Mouse (Mus musculus): ENCODE results near the gene Phf21a. TPM values are rescaled to one million over a fixed set of nuclear protein-coding genes. Genes with fewer than 3 reads are reported as not detected.
"Not testable (repeated sequence)": the region's sequence is repeated elsewhere in the genome, so short reads cannot be mapped to it uniquely, and the experiment has no call there.

The Phf21a gene
- polyA plus RNA-seq, 1 experiment = 52.8 TPM

DNA sequence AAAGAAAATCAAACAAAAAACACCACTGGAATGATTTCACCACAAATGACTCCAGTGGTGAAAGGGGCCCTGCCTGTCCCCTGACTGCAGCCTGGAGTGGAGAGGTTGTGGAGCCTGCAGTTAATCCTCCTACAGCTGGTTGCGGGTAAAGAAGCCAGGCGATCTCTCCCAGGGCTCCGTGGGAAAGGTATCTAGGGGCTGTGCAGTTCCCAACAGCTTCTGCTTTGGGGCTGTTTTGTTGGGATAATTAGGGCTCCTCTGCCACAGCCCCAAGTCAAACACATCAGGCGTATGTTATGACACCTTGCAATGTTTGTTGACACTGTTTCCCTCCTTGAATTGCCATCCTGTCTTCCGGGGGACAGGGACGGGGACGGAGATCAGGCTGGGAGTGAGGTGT is 47.5 kb downstream of the Phf21a start:
- Histone ChIP-seq H3K27ac (ENCODE audit: control insufficient read depth, insufficient read depth, low read depth, low read length, poor library complexity) (no peak overlapping the region), H3K4me3 (replicated peaks; ENCODE audit: control insufficient read depth, low read depth, low read length) (no peak overlapping the region), H3K4me1 (ENCODE audit: control insufficient read depth, insufficient read depth, low read length) (no peaks in the 10 kb centered on the region)
- no peak for TF ChIP-seq CTCF (IDR thresholded peaks at IDR 0.05; ENCODE audit: control insufficient read depth, insufficient read depth, low read length)
- TF ChIP-seq POLR2A (IDR thresholded peaks at IDR 0.05; ENCODE audit: borderline replicate concordance, control insufficient read depth, low read depth, low read length) = no peak
- WGBS = 85% methylated on average over 7 of the region's 7 CpGs

DNA sequence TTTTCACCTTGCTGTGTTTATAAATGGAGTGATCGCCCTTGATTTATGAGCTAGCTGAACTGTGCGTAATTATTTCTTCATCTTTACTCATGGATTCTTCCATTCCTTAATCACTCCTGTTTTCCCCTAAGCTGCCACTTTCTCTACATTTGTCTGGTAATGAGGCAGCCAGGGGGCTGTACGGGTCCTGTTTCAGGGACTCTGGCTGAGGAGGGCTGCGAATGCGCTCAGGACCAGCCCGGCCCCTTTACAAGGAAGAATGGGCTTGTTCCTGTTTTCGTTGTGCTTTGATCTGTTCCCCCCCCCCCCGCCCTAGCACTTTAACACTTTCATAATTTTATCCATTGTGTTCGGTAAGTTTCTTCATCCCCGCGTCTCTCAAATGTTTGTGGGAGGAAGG is 48.2 kb downstream of the Phf21a start:
- no peak for TF ChIP-seq CTCF (IDR thresholded peaks at IDR 0.05; ENCODE audit: control insufficient read depth, insufficient read depth, low read length)
- Histone ChIP-seq H3K4me3 (replicated peaks; ENCODE audit: control insufficient read depth, low read depth, low read length) (no peak overlapping the region), H3K4me1 (ENCODE audit: control insufficient read depth, insufficient read depth, low read length) (no peaks in the 10 kb centered on the region), H3K27ac (ENCODE audit: control insufficient read depth, insufficient read depth, low read depth, low read length, poor library complexity) (no peak overlapping the region)
- 2% methylated on average over 11 of the region's 11 CpGs for WGBS

DNA sequence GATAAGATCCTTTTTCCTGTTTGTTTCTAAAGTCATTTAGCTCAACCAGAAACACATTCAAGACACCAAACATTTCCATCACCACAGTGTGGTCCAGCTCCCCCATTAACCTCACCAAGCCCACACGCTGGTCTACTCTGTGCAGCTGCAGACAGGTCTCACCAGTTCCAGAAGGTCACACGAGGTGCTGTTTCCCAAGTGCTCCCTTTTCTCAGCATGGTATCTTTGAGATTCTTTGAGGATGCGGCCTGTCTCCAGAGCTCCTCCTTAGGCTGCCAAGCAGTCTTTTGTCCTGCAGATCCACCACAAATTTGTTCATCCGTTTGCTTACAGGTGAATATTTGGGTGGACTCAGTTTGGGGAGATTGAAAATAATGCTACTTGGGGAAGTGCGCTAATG is 51.0 kb downstream of the Phf21a start:
- H3K4me1 ChIP-seq (ENCODE audit: control insufficient read depth, insufficient read depth, low read length) = no peaks in the 10 kb centered on the region
- no peak overlapping the region for H3K4me3 ChIP-seq (replicated peaks; ENCODE audit: control insufficient read depth, low read depth, low read length)
- TF ChIP-seq POLR2A (IDR thresholded peaks at IDR 0.05; ENCODE audit: borderline replicate concordance, control insufficient read depth, low read depth, low read length) = no peak
- H3K27ac ChIP-seq (ENCODE audit: control insufficient read depth, insufficient read depth, low read depth, low read length, poor library complexity) = no peak overlapping the region
- 73% methylated on average over 5 of the region's 5 CpGs for WGBS

- not testable (repeated sequence) for H3K4me3 ChIP-seq (replicated peaks; ENCODE audit: control insufficient read depth, low read depth, low read length); H3K4me1 ChIP-seq (ENCODE audit: control insufficient read depth, insufficient read depth, low read length); H3K27ac ChIP-seq (ENCODE audit: control insufficient read depth, insufficient read depth, low read depth, low read length, poor library complexity)
- 76% methylated on average over 5 of the region's 5 CpGs for WGBS
Measured at GRCm38 (mm10) chr2:92147925-92148750, 55.2 kb downstream of the Phf21a start.

DNA sequence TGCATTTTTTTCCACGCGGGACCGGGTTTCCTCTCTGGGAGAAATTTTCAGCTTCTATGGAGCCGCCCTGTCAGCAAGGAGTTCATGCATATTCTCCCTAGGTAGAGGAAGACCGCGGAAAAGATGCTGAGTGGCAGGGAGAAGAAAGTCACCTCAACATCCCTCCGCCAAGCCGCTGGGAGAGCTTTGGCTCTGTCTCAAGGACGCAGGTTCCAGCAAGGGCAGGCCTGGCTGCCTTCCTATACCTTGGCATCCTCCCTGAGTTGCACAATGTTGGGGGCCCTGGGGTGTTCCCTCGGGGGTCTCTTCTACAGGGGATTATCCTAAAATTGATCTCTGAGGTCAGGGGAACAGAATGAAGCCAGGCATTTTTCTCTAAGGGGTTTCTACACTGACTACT is 71.4 kb downstream of the Phf21a start:
- WGBS = 73% methylated on average over 10 of the region's 10 CpGs
- no peak for TF ChIP-seq CTCF (IDR thresholded peaks at IDR 0.05; ENCODE audit: control insufficient read depth, insufficient read depth, low read length)

DNA sequence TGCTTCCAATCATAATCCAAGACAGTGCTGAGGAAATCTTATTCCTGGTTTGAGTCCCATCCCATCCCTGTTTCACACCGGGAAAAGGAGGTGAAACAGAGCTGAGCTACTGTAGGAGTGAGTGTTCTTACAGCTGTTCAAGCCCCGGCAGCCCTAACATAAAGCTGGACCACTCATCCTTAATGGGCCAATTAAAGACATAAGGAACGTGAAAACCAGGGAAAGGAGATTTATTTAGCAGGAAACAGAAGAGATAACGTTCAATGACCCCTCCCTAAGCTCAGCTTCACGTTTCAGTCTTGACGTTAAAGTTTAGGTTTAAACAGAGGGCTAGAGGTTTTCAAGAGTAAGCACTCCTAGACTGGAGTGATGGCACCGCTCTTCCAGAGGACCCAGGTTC is 74.0 kb downstream of the Phf21a start:
- H3K4me1 ChIP-seq (ENCODE audit: control insufficient read depth, insufficient read depth, low read length) = no peaks in the 10 kb centered on the region
- no peak overlapping the region for H3K27ac ChIP-seq (ENCODE audit: control insufficient read depth, insufficient read depth, low read depth, low read length, poor library complexity)
- 52% methylated on average over 7 of the region's 7 CpGs for WGBS
- TF ChIP-seq CTCF (IDR thresholded peaks at IDR 0.05; ENCODE audit: control insufficient read depth, insufficient read depth, low read length) = no peak
- TF ChIP-seq POLR2A (IDR thresholded peaks at IDR 0.05; ENCODE audit: borderline replicate concordance, control insufficient read depth, low read depth, low read length) = no peak
- H3K4me3 ChIP-seq (replicated peaks; ENCODE audit: control insufficient read depth, low read depth, low read length) = no peak overlapping the region

More for the DNA sequence above, 71.4 kb downstream of the Phf21a start:
- Histone ChIP-seq H3K27ac (ENCODE audit: control insufficient read depth, insufficient read depth, low read depth, low read length, poor library complexity) (no peak overlapping the region), H3K4me1 (ENCODE audit: control insufficient read depth, insufficient read depth, low read length) (no peaks in the 10 kb centered on the region), H3K4me3 (replicated peaks; ENCODE audit: control insufficient read depth, low read depth, low read length) (no peak overlapping the region)

DNA sequence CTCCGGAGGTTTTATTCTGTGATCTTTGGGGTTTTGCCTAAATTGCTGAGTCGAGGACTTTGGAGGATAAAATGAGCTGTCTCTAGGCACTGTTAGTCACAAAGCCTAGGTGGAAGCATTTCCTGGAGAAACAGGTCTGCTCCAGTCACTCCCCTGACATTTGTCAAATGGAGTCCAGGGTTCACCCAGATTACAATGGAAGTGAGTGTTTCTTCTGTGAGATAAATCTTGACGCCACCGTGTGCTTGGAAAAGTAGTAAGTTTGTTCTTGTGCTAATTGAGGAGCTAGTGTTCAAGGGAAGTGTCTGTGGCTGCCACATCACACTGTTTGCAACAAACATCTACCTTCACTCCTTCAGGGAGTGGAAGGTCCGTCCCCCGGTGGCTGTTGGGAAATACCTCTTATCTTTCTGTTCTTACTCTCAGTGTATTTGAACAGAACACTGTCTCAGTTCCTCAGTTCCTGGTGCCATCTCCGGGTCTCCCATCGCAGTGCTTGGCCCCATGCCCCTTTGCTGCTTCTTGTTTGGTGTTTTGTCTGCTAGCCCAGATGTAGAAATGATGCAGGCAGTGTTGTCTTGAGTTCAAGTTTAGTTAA is 78.2 kb downstream of the Phf21a start:
- WGBS = 54% methylated on average over 8 of the region's 8 CpGs
- TF ChIP-seq CTCF (IDR thresholded peaks at IDR 0.05; ENCODE audit: control insufficient read depth, insufficient read depth, low read length) = no peak
- no peak for TF ChIP-seq POLR2A (IDR thresholded peaks at IDR 0.05; ENCODE audit: borderline replicate concordance, control insufficient read depth, low read depth, low read length)

GRCm38 (mm10) chr2:92172300-92172699 is 79.4 kb downstream of the Phf21a start:
- WGBS = 78% methylated on average over 5 of the region's 5 CpGs
- Histone ChIP-seq H3K4me1 (ENCODE audit: control insufficient read depth, insufficient read depth, low read length) (no peaks in the 10 kb centered on the region), H3K27ac (ENCODE audit: control insufficient read depth, insufficient read depth, low read depth, low read length, poor library complexity) (no peak overlapping the region), H3K4me3 (replicated peaks; ENCODE audit: control insufficient read depth, low read depth, low read length) (no peak overlapping the region)
- TF ChIP-seq POLR2A (IDR thresholded peaks at IDR 0.05; ENCODE audit: borderline replicate concordance, control insufficient read depth, low read depth, low read length) = no peak
- no peak for TF ChIP-seq CTCF (IDR thresholded peaks at IDR 0.05; ENCODE audit: control insufficient read depth, insufficient read depth, low read length)

More for the DNA sequence above, 78.2 kb downstream of the Phf21a start:
- H3K27ac ChIP-seq (ENCODE audit: control insufficient read depth, insufficient read depth, low read depth, low read length, poor library complexity) = no peak overlapping the region
- H3K4me1 ChIP-seq (ENCODE audit: control insufficient read depth, insufficient read depth, low read length) = no peaks in the 10 kb centered on the region
- no peak overlapping the region for H3K4me3 ChIP-seq (replicated peaks; ENCODE audit: control insufficient read depth, low read depth, low read length)

DNA sequence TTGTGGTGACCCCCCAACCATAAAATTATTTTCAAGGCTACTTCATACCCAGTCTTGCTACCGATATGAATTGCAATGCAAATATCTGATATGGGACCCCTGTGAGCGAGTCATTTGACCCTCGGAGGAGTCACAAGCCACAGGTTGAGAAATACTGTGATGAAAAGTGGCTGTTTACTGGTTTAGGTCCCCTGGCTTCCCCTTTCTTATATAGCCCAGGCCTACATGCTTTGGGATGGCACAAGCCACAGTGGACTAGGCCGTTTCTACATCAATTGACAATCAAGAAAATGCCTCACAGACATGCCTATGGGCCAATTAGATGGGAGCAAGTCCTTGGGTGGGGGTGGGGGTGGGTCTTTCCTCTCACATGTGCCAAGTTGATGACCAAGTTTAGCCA is 80.3 kb downstream of the Phf21a start:
- WGBS = 38% methylated on average over 4 of the region's 4 CpGs
- Histone ChIP-seq H3K4me1 (ENCODE audit: control insufficient read depth, insufficient read depth, low read length) (no peaks in the 10 kb centered on the region), H3K27ac (ENCODE audit: control insufficient read depth, insufficient read depth, low read depth, low read length, poor library complexity) (no peak overlapping the region), H3K4me3 (replicated peaks; ENCODE audit: control insufficient read depth, low read depth, low read length) (no peak overlapping the region)
- no peak for TF ChIP-seq CTCF (IDR thresholded peaks at IDR 0.05; ENCODE audit: control insufficient read depth, insufficient read depth, low read length)
- no peak for TF ChIP-seq POLR2A (IDR thresholded peaks at IDR 0.05; ENCODE audit: borderline replicate concordance, control insufficient read depth, low read depth, low read length)

Measured in bone marrow, adult 2 months (tissue).